Mouse (Mus musculus) T-helper 1 cell (primary cell): ENCODE measurements around the gene Cux2.

Experiments used
- in situ Hi-C: fragments of 300-600 bp; cut with MboI, MseI; formaldehyde crosslinking; loops from one replicate; pipeline ENCODE4 v1.15.1; 2025; ENCODE audit warnings: high pct_unique_total_duplicates

The Cux2 gene

GRCm38 (mm10) chr5:122050017-122050831 lies at the start of gene Cux2:
Gene Cux2, minus strand, starts transcription at chr5:122050102.
- in situ Hi-C loops, result no loop called here

- in situ Hi-C loops, result no loop called here
Measured at GRCm38 (mm10) chr5:122094439-122094838, 44.5 kb upstream of the Cux2 start.

GRCm38 (mm10) chr5:122093734-122094133 lies 43.8 kb upstream of the Cux2 start:
- in situ Hi-C loops, result no loop called here

GRCm38 (mm10) chr5:122092794-122093193 lies 42.9 kb upstream of the Cux2 start:
- in situ Hi-C loops, result no loop called here

- in situ Hi-C loops, result no loop called here
Measured at GRCm38 (mm10) chr5:122091070-122091469, 41.2 kb upstream of the Cux2 start.

- in situ Hi-C loops, result no loop called here
Measured at GRCm38 (mm10) chr5:122089664-122090063, 39.8 kb upstream of the Cux2 start.

GRCm38 (mm10) chr5:122088917-122089316 lies 39.0 kb upstream of the Cux2 start:
- in situ Hi-C loops, result no loop called here

- in situ Hi-C loops, result no loop called here
Measured at GRCm38 (mm10) chr5:122086121-122086520, 36.2 kb upstream of the Cux2 start.

- in situ Hi-C loops, result no loop called here
Measured at GRCm38 (mm10) chr5:122085291-122085690, 35.4 kb upstream of the Cux2 start.

DNA sequence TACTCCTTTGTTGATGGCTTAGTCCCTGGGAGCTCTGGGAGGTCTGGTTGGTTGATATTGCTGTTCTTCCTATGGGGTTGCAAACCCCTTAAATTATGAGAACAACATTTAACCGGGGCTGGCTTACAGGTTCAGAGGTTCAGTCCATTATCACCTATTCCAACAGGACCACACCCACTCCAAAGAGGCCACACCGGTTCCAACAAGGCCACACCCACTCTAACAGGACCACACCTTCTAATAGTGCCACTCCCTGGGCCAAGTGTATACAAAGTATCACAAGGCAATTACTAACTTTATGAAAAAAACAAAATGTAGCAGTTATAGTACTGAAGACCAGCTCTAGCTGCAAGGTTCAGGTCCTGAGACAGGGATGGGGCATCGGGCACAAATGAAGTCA lies 34.6 kb upstream of the Cux2 start:
- in situ Hi-C loops, result no loop called here

DNA sequence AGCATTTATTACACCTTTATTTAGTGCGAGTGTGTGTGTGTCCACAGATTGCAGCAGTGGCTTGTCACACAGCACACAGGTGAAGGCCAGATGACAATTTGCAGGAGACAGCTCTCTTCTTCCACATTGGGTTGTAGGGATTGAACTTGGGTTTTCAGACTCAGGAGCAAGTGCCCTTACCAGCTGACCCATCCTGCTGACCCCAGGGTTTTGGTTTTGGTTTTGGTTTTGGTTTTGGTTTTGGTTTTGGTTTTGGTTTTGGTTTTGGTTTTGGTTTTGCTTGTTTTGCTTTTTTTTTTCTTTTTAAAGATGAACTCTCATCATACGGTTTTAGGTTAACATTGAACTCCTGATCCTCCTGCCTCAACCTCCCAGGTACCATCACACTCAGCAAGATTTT lies 33.4 kb upstream of the Cux2 start:
- in situ Hi-C loops, result no loop called here

DNA sequence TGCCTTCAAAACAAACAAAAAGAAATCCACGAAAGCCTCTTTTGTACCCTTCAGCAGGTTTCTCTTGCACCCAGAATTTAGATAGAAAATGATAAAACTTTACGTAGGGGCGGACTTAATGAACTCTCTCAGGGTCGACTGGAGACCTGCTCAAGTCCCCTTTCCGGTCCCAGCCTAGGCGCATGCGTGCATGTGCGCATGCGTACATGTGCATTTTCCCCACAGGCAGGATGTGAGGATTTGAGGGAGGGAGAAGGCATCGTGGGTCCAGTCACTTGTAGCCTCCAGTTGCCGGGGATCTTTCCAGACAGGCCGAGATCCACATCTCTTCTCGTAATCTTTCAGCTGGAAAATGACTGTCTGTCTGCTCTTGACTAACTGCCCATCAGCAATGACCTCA lies 31.6 kb upstream of the Cux2 start:
- in situ Hi-C loops, result no loop called here

GRCm38 (mm10) chr5:122080930-122081329 lies 31.0 kb upstream of the Cux2 start:
- in situ Hi-C loops, result no loop called here

DNA sequence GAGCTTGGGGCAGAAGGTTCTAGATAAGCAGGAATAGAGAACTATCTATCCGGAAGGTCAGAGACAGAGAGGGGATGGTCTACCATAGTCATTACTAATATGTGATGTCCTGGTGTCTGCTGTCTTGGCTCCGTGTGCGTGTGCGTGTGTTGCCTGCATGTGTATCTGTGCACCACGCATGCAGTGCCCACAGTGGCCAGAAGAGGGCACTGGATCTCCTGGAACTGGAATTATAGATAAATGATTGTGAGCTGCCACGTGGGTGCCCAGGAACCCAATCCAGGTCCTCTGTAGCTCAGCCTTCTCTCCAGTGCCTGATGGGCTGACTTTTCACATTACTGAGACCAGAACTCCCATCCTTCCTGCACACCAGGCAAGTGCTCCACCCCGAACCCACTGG lies 29.9 kb upstream of the Cux2 start:
- in situ Hi-C loops, result no loop called here

DNA sequence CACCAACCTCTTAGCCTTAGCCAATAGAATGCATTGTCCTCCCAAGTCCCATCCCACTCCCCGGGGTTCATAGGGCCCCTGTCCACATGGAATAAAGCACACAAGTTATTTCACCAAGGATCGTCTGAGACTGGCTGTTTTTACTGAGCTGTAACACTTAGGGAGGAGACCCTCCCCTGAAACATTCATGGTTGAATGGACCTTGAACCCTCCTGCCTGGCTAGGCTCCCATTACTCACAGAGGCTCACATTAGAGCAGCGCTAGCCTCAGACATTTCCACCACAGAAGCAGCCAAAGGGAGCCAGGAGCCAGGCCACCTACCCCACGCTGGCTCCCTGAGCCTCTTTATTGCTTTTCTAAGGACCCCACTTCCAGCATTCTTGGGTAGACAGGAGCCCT lies 27.3 kb upstream of the Cux2 start:
- in situ Hi-C loops, result no loop called here

GRCm38 (mm10) chr5:122075736-122076135 lies 25.8 kb upstream of the Cux2 start:
- in situ Hi-C loops, result no loop called here

- in situ Hi-C loops, result no loop called here
Measured at GRCm38 (mm10) chr5:122071997-122072396, 22.1 kb upstream of the Cux2 start.

DNA sequence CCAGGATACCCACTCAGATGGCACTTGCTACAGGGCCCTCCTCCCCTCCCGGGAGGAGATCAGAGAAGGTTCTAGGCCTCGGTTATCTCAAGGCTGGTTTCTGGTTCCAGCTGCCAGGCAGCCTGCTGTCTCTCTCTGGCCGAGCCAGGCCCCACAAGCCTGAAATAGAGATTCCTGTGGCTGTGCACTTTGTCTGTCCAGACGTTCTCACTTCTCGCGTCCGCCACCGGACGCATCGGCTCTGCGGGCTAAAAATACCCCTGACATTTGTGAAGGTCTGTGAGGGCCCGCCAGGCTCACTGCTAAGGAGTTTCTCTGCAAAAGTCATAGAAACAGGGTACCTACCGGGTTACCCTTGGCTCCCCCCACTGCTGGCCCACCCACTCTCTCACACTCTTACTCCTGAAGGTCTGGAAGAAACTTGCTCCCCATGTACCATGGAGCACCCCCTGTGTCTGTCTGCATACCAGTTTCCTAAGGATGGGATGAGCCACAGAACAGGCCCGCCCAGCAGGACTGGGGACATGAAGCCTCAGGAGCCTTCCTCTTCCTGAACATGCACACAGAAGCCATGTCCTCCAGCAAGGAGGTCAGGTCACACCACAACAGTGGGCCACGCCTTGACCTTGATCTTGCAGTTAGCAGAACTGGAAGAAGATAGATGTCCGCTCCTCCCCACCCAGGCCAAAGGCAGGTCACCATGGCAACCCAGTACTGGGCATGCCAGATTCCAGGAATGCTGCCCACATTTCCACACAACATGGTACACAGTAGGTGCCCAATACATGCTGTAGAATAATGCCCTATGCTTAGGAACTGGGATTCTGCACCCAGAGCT lies 21.3 kb upstream of the Cux2 start:
- in situ Hi-C loops, result no loop called here

GRCm38 (mm10) chr5:122068563-122068962 lies 18.7 kb upstream of the Cux2 start:
- in situ Hi-C loops, result no loop called here

DNA sequence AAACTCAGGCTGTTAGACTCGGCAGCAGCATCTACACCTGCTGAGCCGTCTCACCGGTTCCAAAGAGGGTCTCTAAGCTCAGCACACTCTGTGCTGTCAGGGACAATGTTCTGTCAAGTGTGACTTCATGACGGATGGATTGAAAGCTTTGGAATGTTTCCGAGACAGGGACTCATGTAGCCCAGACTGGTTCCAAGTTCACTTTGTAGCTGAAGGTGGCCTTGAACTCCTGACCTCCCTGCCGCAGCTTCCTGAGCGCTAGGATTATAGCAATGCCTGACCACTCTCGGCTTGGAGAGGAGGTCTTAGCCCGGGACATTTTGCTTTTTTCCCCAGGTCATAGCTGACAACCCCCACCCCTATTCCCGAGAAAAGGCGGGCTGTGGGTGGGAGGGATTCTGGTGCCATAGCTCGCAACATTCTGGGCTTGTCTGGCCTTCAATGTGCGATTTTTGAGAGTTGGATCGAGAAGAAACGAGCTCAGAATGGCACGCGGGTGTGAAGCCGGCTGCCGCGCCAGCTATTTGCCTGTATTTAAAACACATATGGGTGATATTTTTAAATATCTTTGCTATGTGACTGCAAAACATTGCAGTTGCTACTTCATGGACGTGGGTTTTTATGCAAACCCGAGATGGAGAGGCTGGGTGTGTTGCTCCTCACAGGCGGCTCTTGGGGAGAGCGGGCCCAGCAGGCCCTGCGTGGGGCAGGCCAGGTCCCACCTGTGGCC lies 13.5 kb upstream of the Cux2 start:
- in situ Hi-C loops, result loop anchor here (5.0 kb wide), 1 partner anchor 116 kb away; no protein-coding TSS in a partner anchor

- in situ Hi-C loops, result loop anchor here (5.0 kb wide), 1 partner anchor 115 kb away; no protein-coding TSS in a partner anchor
Measured at GRCm38 (mm10) chr5:122062479-122062878, 12.6 kb upstream of the Cux2 start.

- in situ Hi-C loops, result loop anchor here (5.0 kb wide), 1 partner anchor 114 kb away; no protein-coding TSS in a partner anchor
Measured at GRCm38 (mm10) chr5:122060767-122061333, 10.9 kb upstream of the Cux2 start.
